Mouse (Mus musculus) ES-E14 (cell line): ENCODE measurements around the gene AU040320.

Experiments
- MAFK ChIP-seq: IDR thresholded peaks from 2 replicates; pipeline ENCODE4 v1.6.1; 2014; ENCODE audit warnings: mild to moderate bottlenecking, low read depth, low read length, inconsistent platforms; ENCODE audit not compliant: insufficient read depth
- ZC3H11A ChIP-seq: IDR thresholded peaks from 2 replicates; pipeline ENCODE4 v1.6.1; 2012; ENCODE audit warnings: low read depth, mild to moderate bottlenecking, inconsistent platforms, low read length, borderline replicate concordance

GRCm38 (mm10) chr4:126792341-126793102 lies 39.2 kb downstream of the AU040320 start:
- TF ChIP-seq MAFK (no peak), ZC3H11A (no peak)
